Mouse (Mus musculus) T-helper 1 cell (primary cell): ENCODE measurements at regions not wholly inside any gene's neighbourhood (a gene's known extent, or its start where the extent isn't known, plus 50 kb on each side); places are given as distances from the start of the nearest gene placed in this dataset.
"Not testable (repeated sequence)": the region's sequence is repeated elsewhere in the genome, so short reads cannot be mapped to it uniquely, and the experiment has no call there.

ENCODE experiments used
- in situ Hi-C: fragments of 300-600 bp; cut with MboI, MseI; formaldehyde crosslinking; loops from one replicate; pipeline ENCODE4 v1.15.1; 2025; ENCODE audit warnings: high pct_unique_total_duplicates

GRCm38 (mm10) chr12:21680026-21680425 lies 262.6 kb upstream of the Ywhaq start:
- in situ Hi-C loops = loop anchor here (5.0 kb wide), 1 partner anchor 1173 kb away; no protein-coding TSS in a partner anchor

GRCm38 (mm10) chr12:21649381-21649780 lies 231.9 kb upstream of the Ywhaq start:
- in situ Hi-C loops = not testable (repeated sequence)

GRCm38 (mm10) chr12:21613781-21614180 lies 196.3 kb upstream of the Ywhaq start:
- in situ Hi-C loops = loop anchor here (10.0 to 25.0 kb wide), 3 partner anchors 89 to 576 kb away; no protein-coding TSS in a partner anchor

- in situ Hi-C loops = no loop called here
Observed at GRCm38 (mm10) chr12:21568415-21569040, 151.1 kb upstream of the Ywhaq start.

- in situ Hi-C loops = not testable (repeated sequence)
Observed at GRCm38 (mm10) chr12:21543962-21544361, 126.5 kb upstream of the Ywhaq start.

GRCm38 (mm10) chr12:21543153-21543894 lies 125.9 kb upstream of the Ywhaq start:
- in situ Hi-C loops = not testable (repeated sequence)

GRCm38 (mm10) chr12:21531766-21532165 lies 114.3 kb upstream of the Ywhaq start:
- in situ Hi-C loops = no loop called here

GRCm38 (mm10) chr12:21529367-21529766 lies 111.9 kb upstream of the Ywhaq start:
- in situ Hi-C loops = loop anchor here (10.0 kb wide), 1 partner anchor 85 kb away; no protein-coding TSS in a partner anchor

GRCm38 (mm10) chr12:21527336-21527735 lies 109.9 kb upstream of the Ywhaq start:
- in situ Hi-C loops = loop anchor here (10.0 kb wide), 1 partner anchor 87 kb away; no protein-coding TSS in a partner anchor

GRCm38 (mm10) chr12:21526906-21527305 lies 109.5 kb upstream of the Ywhaq start:
- in situ Hi-C loops = loop anchor here (10.0 kb wide), 1 partner anchor 88 kb away; no protein-coding TSS in a partner anchor

GRCm38 (mm10) chr12:21525567-21525966 lies 108.1 kb upstream of the Ywhaq start:
- in situ Hi-C loops = loop anchor here (10.0 kb wide), 1 partner anchor 89 kb away; no protein-coding TSS in a partner anchor

- in situ Hi-C loops = loop anchor here (10.0 kb wide), 1 partner anchor 92 kb away; no protein-coding TSS in a partner anchor
Observed at GRCm38 (mm10) chr12:21522621-21523020, 105.2 kb upstream of the Ywhaq start.

GRCm38 (mm10) chr12:21519058-21519457 lies 101.6 kb upstream of the Ywhaq start:
- in situ Hi-C loops = no loop called here

GRCm38 (mm10) chr12:21512736-21513135 lies 95.3 kb upstream of the Ywhaq start:
- in situ Hi-C loops = no loop called here

GRCm38 (mm10) chr12:21511043-21511665 lies 93.7 kb upstream of the Ywhaq start:
- in situ Hi-C loops = no loop called here

GRCm38 (mm10) chr12:21507080-21507479 lies 89.6 kb upstream of the Ywhaq start:
- in situ Hi-C loops = no loop called here

- in situ Hi-C loops = no loop called here
Observed at GRCm38 (mm10) chr12:21505731-21506368, 88.4 kb upstream of the Ywhaq start.

- in situ Hi-C loops = no loop called here
Observed at GRCm38 (mm10) chr12:21503250-21503649, 85.8 kb upstream of the Ywhaq start.

GRCm38 (mm10) chr12:21496974-21497373 lies 79.5 kb upstream of the Ywhaq start:
- in situ Hi-C loops = no loop called here

- in situ Hi-C loops = no loop called here
Observed at GRCm38 (mm10) chr12:21495511-21495910, 78.1 kb upstream of the Ywhaq start.

GRCm38 (mm10) chr12:21493471-21493870 lies 76.0 kb upstream of the Ywhaq start:
- in situ Hi-C loops = no loop called here
